Mouse (Mus musculus): ENCODE data around the gene Rln1. TPM values are rescaled to one million over a fixed set of nuclear protein-coding genes. Genes with fewer than 3 reads are reported as not detected.

Rln1 gene
- polyA plus RNA-seq, 1 experiment from 2014 or later = 0.96 TPM

GRCm38 (mm10) chr19:29325053-29325851 lies 9.2 kb downstream of the Rln1 start, which contains the start of gene Insl6:
Insl6 (minus strand) TSS chr19:29325356.
- no peaks in the 10 kb centered on the region for H3K9me3 ChIP-seq (ENCODE audit: control insufficient read depth, low read length)
- H3K9ac ChIP-seq (ENCODE audit: low read depth, low read length) = peak within 1 kb of the TSS; percentile 61
- peak; percentile 97 for ATAC-seq (ENCODE audit: low read depth)
- H3K27me3 ChIP-seq (replicated peaks; ENCODE audit: control insufficient read depth, insufficient read depth, low read length) = no peaks in the 10 kb centered on the region
- H3K4me1 ChIP-seq (ENCODE audit: control insufficient read depth, insufficient read depth, low read length) = no peaks in the 10 kb centered on the region; the same call in 1 of the 2 replicates
- WGBS = 3% methylated on average over 25 of the region's 31 CpGs
- peak within 1 kb of the TSS; percentile 68 for H3K4me2 ChIP-seq (ENCODE audit: low read depth, low read length)
- peak within 1 kb of the TSS; percentile 41 for H3K4me3 ChIP-seq (ENCODE audit: low read depth, low read length)
- no peak within 1 kb of the TSS for H3K27ac ChIP-seq (replicated peaks; ENCODE audit: low read depth, low read length)
- DNase-seq (ENCODE audit: low spot score) = peak; percentile 80
- H3K36me3 ChIP-seq (ENCODE audit: control insufficient read depth, insufficient read depth, low read length) = no peaks in the 10 kb centered on the region

GRCm38 (mm10) chr19:29323416-29324049 lies 10.9 kb downstream of the Rln1 start:
- H3K27me3 ChIP-seq (replicated peaks; ENCODE audit: control insufficient read depth, insufficient read depth, low read length) = no peaks in the 10 kb centered on the region
- H3K4me2 ChIP-seq (ENCODE audit: low read depth, low read length) = no peak overlapping the region
- no peak overlapping the region for H3K4me3 ChIP-seq (ENCODE audit: low read depth, low read length)
- H3K4me1 ChIP-seq (ENCODE audit: control insufficient read depth, insufficient read depth, low read length) = no peaks in the 10 kb centered on the region; the same call in 1 of the 2 replicates
- no peak for ATAC-seq (ENCODE audit: low read depth)
- H3K9me3 ChIP-seq (ENCODE audit: control insufficient read depth, low read length) = no peaks in the 10 kb centered on the region
- 67% methylated on average over 8 of the region's 8 CpGs for WGBS
- no peak overlapping the region for H3K27ac ChIP-seq (replicated peaks; ENCODE audit: low read depth, low read length)
- H3K9ac ChIP-seq (ENCODE audit: low read depth, low read length) = no peak overlapping the region
- H3K36me3 ChIP-seq (ENCODE audit: control insufficient read depth, insufficient read depth, low read length) = no peaks in the 10 kb centered on the region
- DNase-seq (ENCODE audit: low spot score) = no peak

- peaks cover 12% of the 10 kb centered on the region for H3K9me3 ChIP-seq (ENCODE audit: control insufficient read depth, low read length)
- no peaks in the 10 kb centered on the region for H3K27me3 ChIP-seq (replicated peaks; ENCODE audit: control insufficient read depth, insufficient read depth, low read length)
- H3K27ac ChIP-seq (replicated peaks; ENCODE audit: low read depth, low read length) = no peak overlapping the region
- no peak overlapping the region for H3K4me2 ChIP-seq (ENCODE audit: low read depth, low read length)
- H3K36me3 ChIP-seq (ENCODE audit: control insufficient read depth, insufficient read depth, low read length) = peaks cover 51% of the 10 kb centered on the region
- ATAC-seq (ENCODE audit: low read depth) (no peak), DNase-seq (ENCODE audit: low spot score) (peak; percentile 45)
- no peaks in the 10 kb centered on the region; the same call in 1 of the 2 replicates for H3K4me1 ChIP-seq (ENCODE audit: control insufficient read depth, insufficient read depth, low read length)
- no peak overlapping the region for H3K9ac ChIP-seq (ENCODE audit: low read depth, low read length)
- H3K4me3 ChIP-seq (ENCODE audit: low read depth, low read length) = no peak overlapping the region
- WGBS = 64% methylated on average over 7 of the region's 7 CpGs
Observed at GRCm38 (mm10) chr19:29312661-29313060, 21.8 kb downstream of the Rln1 start.

GRCm38 (mm10) chr19:29311791-29312190 lies 22.7 kb downstream of the Rln1 start:
- peaks cover 51% of the 10 kb centered on the region for H3K36me3 ChIP-seq (ENCODE audit: control insufficient read depth, insufficient read depth, low read length)
- DNase-seq (ENCODE audit: low spot score) (no peak), ATAC-seq (ENCODE audit: low read depth) (no peak)
- WGBS = 91% methylated on average over 8 of the region's 8 CpGs
- H3K27ac ChIP-seq (replicated peaks; ENCODE audit: low read depth, low read length) = no peak overlapping the region
- no peak overlapping the region for H3K9ac ChIP-seq (ENCODE audit: low read depth, low read length)
- no peak overlapping the region for H3K4me2 ChIP-seq (ENCODE audit: low read depth, low read length)
- H3K27me3 ChIP-seq (replicated peaks; ENCODE audit: control insufficient read depth, insufficient read depth, low read length) = no peaks in the 10 kb centered on the region
- no peak overlapping the region for H3K4me3 ChIP-seq (ENCODE audit: low read depth, low read length)
- no peaks in the 10 kb centered on the region; the same call in 1 of the 2 replicates for H3K4me1 ChIP-seq (ENCODE audit: control insufficient read depth, insufficient read depth, low read length)
- peaks cover 12% of the 10 kb centered on the region for H3K9me3 ChIP-seq (ENCODE audit: control insufficient read depth, low read length)

GRCm38 (mm10) chr19:29308832-29309231 lies 25.6 kb downstream of the Rln1 start:
- Histone ChIP-seq H3K9ac (ENCODE audit: low read depth, low read length) (no peak overlapping the region), H3K36me3 (ENCODE audit: control insufficient read depth, insufficient read depth, low read length) (peaks cover 51% of the 10 kb centered on the region), H3K9me3 (ENCODE audit: control insufficient read depth, low read length) (no peaks in the 10 kb centered on the region), H3K4me2 (ENCODE audit: low read depth, low read length) (no peak overlapping the region), H3K27me3 (replicated peaks; ENCODE audit: control insufficient read depth, insufficient read depth, low read length) (no peaks in the 10 kb centered on the region), H3K4me1 (ENCODE audit: control insufficient read depth, insufficient read depth, low read length) (no peaks in the 10 kb centered on the region; the same call in 1 of the 2 replicates), H3K4me3 (ENCODE audit: low read depth, low read length) (no peak overlapping the region), H3K27ac (replicated peaks; ENCODE audit: low read depth, low read length) (no peak overlapping the region)
- ATAC-seq (ENCODE audit: low read depth) (no peak), DNase-seq (ENCODE audit: low spot score) (no peak)

GRCm38 (mm10) chr19:29302119-29302518 lies 32.4 kb downstream of the Rln1 start:
- Histone ChIP-seq H3K4me2 (ENCODE audit: low read depth, low read length) (no peak overlapping the region), H3K9me3 (ENCODE audit: control insufficient read depth, low read length) (no peaks in the 10 kb centered on the region), H3K9ac (ENCODE audit: low read depth, low read length) (no peak overlapping the region), H3K27me3 (replicated peaks; ENCODE audit: control insufficient read depth, insufficient read depth, low read length) (no peaks in the 10 kb centered on the region), H3K36me3 (ENCODE audit: control insufficient read depth, insufficient read depth, low read length) (peaks cover 62% of the 10 kb centered on the region), H3K4me1 (ENCODE audit: control insufficient read depth, insufficient read depth, low read length) (no peaks in the 10 kb centered on the region), H3K4me3 (ENCODE audit: low read depth, low read length) (no peak overlapping the region), H3K27ac (replicated peaks; ENCODE audit: low read depth, low read length) (no peak overlapping the region)
- no peak for DNase-seq (ENCODE audit: low spot score)
- no peak for ATAC-seq (ENCODE audit: low read depth)
- WGBS = 90% methylated on average over 2 of the region's 2 CpGs

- H3K27me3 ChIP-seq (replicated peaks; ENCODE audit: control insufficient read depth, insufficient read depth, low read length) = no peaks in the 10 kb centered on the region
- H3K9me3 ChIP-seq (ENCODE audit: control insufficient read depth, low read length) = no peaks in the 10 kb centered on the region
- peaks cover 70% of the 10 kb centered on the region for H3K36me3 ChIP-seq (ENCODE audit: control insufficient read depth, insufficient read depth, low read length)
- H3K4me1 ChIP-seq (ENCODE audit: control insufficient read depth, insufficient read depth, low read length) = no peaks in the 10 kb centered on the region
- ATAC-seq (ENCODE audit: low read depth) (no peak), DNase-seq (ENCODE audit: low spot score) (no peak)
- no peak overlapping the region for H3K4me2 ChIP-seq (ENCODE audit: low read depth, low read length)
- H3K4me3 ChIP-seq (ENCODE audit: low read depth, low read length) = no peak overlapping the region
- H3K27ac ChIP-seq (replicated peaks; ENCODE audit: low read depth, low read length) = no peak overlapping the region
- 88% methylated on average over 13 of the region's 13 CpGs for WGBS
- H3K9ac ChIP-seq (ENCODE audit: low read depth, low read length) = no peak overlapping the region
Observed at GRCm38 (mm10) chr19:29300919-29301318, 33.6 kb downstream of the Rln1 start.

- Histone ChIP-seq H3K27ac (replicated peaks; ENCODE audit: low read depth, low read length) (no peak overlapping the region), H3K4me2 (ENCODE audit: low read depth, low read length) (no peak overlapping the region), H3K36me3 (ENCODE audit: control insufficient read depth, insufficient read depth, low read length) (peaks cover 59% of the 10 kb centered on the region), H3K4me3 (ENCODE audit: low read depth, low read length) (no peak overlapping the region), H3K9me3 (ENCODE audit: control insufficient read depth, low read length) (no peaks in the 10 kb centered on the region), H3K9ac (ENCODE audit: low read depth, low read length) (no peak overlapping the region), H3K4me1 (ENCODE audit: control insufficient read depth, insufficient read depth, low read length) (no peaks in the 10 kb centered on the region; the same call in 1 of the 2 replicates), H3K27me3 (replicated peaks; ENCODE audit: control insufficient read depth, insufficient read depth, low read length) (no peaks in the 10 kb centered on the region)
- DNase-seq (ENCODE audit: low spot score) = no peak
- ATAC-seq (ENCODE audit: low read depth) = no peak
- 94% methylated on average over 1 of the region's 1 CpGs for WGBS
Observed at GRCm38 (mm10) chr19:29297366-29297765, 37.1 kb downstream of the Rln1 start.

All from embryonic facial prominence, embryonic 14.5 days (tissue).